Mouse (Mus musculus) olfactory bulb, adult 2 months (tissue): ENCODE data around the gene Rdh1.

Source experiments
- CTCF ChIP-seq: fragments of 200-500 bp; IDR thresholded peaks from 2 replicates; pipeline ENCODE4 v1.5.1; 2012; ENCODE audit warnings: low read depth, mild to moderate bottlenecking, low read length, moderate library complexity; ENCODE audit not compliant: insufficient read depth
- POLR2A ChIP-seq: fragments of 200-500 bp; IDR thresholded peaks from 2 replicates; pipeline ENCODE4 v1.6.1; 2012; ENCODE audit warnings: mild to moderate bottlenecking, low read depth, low read length, moderate library complexity; ENCODE audit not compliant: insufficient read depth

- TF ChIP-seq CTCF (no peak), POLR2A (no peak)
Observed at GRCm38 (mm10) chr10:127800891-127801290, 41.4 kb downstream of the Rdh1 start, which contains the start of gene Rdh16.
